Mouse (Mus musculus) inflammation-experienced regulatory T-cells, adult 6 months (primary cell): ENCODE measurements around the gene Anxa9. TPM values are rescaled to one million over a fixed set of nuclear protein-coding genes. Genes with fewer than 3 reads are reported as not detected.

Experiments used
- ATAC-seq: one replicate; pipeline ENCODE4 v1.8.0; 2017
- polyA plus RNA-seq, 3 experiments: library from polyadenylated mRNA; unstranded; fragments of 100-300 nt; shearing (Covaris generic); gene quantifications; one replicate each; pipeline ENCODE4 v1.2.1; 2017

Gene Anxa9
- polyA plus RNA-seq, 3 experiments from 2014 or later, result 0.64 to 0.92 (median 0.91) TPM

DNA sequence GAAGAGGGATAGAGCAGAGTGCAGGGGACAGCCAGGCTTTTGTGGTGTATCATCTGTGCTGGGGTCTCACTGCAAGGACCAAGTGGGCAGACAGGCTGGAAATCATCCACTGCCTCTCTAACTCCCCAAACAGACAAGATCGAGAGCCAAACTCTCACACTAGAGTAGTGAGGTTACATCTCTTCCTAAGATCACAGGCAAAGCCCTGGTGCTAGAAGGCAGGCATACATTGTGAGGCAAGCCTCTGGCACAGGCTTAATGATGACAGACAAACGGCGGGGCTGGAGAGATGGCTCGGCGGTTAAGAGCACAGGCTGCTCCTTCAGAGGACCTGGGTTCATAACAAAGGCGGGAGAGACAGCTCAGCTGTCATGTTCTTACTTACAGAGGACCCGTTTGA lies 6.5 kb upstream of the Anxa9 start:
- no peak for ATAC-seq

DNA sequence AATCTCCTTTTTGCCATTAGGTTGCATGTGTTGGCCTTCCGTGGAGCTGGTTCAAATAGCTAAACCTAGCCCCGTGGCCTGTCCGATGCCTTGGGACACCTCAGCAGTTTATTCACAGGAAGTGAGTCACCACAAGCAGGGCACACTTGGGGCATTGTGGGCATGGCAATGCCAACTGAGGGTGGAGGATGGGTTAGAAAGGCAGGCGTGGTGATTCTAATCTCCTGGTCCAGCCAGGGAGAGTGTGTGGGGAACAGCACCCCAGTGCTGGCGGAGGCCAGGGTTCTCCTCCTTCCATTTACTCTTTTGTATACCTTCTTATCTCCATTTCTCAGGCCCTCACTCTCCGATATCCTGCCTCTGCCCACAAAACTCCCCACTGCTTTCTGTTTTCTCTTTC lies 5.6 kb upstream of the Anxa9 start:
- no peak for ATAC-seq

DNA sequence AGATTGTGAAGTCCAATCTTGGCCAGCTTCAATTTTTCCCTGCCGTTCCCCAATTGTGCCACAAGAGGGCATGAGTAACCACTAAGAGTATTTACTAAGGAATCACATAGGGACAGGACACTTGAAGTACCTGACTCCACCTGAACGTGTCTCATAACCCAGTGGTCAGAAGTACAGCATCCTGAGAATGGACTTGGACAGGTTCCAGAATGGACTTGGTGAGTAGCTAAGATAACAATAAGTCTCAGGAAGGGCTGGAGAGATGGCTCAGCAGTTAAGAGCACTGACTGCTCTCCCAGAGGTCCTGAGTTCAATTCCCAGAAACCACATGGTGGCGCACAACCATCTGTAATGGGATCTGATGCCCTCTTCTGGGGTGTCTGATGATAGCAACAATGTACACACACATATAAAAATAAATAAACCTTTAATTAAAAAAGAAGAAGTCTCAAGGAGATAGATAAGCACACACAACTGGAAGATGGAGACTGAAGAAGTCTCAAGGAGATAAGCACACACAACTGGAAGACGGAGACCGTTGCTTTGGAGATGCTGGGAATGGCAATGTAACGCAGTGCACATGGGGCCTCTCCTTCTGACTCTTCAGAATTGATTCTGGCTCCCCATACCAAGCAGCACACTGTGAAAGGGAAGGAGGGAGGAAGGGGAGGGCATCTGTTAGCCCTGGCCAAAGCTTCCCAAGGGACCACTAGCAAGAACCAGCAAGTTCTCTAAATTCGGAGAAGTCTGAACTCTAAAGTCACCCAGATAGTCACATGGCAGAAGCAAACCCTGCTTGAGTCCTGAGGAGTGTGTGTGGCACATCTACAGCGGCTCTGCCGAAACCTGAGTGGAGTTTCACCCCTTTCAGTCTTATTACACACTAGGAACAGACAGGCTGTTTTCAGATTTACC lies 4.2 kb upstream of the Anxa9 start:
- no peak for ATAC-seq

DNA sequence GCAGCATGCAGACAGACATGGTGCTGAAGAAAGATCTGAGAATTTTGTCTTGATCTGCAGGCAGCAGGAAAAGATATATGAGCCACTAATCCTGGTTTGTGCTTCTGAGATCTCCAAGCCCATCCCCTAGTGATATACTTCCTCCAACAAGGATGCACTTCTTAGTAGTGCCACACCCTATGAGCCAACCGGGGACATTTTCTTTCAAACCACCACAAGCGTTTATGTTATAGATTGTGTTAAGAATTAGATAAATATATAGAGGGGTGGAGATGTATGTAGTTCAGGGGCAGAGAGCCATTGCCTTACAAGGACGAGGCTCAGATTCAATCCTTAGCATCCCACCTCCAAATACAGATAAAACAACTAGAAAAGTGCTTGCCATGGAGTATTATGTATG lies 3.5 kb upstream of the Anxa9 start:
- no peak for ATAC-seq

DNA sequence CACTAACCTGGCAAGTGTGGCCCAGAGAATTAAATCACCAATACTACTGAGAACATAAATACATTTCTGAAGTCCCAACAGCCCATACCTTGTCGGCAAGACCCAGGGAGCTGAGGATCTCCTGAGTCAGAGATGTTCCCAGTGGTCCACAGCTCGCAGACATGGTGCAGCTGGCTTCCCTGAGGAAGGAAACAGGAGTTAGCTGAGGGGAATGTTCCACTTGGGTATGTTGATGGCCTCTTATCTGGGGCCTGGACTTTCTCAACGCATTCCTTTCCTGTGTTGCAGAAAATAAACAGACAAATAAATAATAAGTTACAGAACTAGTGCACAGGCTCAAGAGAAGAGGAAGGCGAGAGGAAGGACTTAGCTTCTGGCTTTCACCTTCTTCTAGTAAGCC lies 732 bp downstream of the Anxa9 start:
- no peak for ATAC-seq

DNA sequence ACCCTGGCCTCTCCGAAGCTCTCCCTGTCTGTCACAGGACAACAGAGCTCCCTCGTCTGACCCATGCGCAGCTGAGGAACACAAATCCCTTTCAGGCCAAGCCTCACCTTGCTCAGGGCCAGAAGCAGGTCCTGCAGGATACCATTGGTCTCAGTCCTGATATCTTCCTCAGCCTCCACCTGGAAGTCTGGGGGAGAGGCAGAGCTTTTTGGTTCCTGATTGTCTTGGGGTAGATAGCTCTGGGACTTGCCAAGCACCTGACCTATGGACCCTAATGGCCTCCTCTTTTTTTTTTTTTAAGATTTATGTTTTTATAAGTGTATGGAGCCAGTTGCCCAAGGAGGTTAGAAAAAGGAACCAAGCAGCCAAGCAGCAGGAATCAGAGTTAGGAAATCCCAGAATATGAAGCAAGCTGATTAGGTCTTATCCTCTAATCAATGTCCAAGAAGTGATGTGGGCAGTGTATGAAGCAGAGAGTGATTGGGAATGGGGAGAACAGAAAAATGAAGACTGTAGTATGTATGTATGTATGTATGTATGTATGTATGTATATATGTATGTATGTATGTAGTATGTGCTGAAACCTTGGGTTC lies 5.7 kb downstream of the Anxa9 start:
- no peak for ATAC-seq

DNA sequence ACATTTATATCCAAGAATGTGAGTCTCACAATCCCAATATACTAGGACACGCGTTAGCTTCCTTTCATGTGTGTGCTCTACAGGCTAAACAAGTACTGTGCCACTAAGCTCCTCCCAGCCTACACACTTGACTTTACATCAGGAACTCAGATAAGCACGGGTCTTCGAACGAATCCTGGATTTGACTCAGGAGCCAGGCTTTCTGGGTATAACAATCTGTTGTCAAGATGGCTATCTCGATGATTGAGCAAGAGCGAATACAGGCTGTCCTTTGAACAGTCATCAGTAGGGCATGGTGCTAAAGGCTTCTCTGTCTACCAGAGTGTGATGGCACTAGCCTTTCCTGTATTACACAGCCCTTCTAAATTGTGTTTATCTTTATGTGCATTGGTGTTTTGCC lies 9.0 kb downstream of the Anxa9 start:
- no peak for ATAC-seq

DNA sequence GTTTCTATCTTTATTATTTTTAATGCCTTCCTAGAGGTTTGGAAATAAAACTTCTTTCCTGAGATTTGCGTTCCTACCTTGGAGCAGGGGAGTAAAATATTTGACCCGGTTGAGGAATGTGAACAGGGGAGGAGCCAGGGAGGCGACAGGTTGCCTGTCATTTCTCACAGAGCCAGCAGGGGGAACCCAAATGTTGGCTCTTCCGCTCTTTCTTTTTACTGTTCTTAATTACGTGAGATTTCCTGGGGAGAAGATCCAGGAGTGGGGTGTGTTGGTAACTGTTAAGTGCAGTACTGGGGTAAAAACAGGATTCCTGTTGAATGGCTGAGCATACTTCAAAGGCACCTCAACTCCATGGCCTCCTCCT lies 10.9 kb downstream of the Anxa9 start:
- peak; percentile 83 for ATAC-seq

DNA sequence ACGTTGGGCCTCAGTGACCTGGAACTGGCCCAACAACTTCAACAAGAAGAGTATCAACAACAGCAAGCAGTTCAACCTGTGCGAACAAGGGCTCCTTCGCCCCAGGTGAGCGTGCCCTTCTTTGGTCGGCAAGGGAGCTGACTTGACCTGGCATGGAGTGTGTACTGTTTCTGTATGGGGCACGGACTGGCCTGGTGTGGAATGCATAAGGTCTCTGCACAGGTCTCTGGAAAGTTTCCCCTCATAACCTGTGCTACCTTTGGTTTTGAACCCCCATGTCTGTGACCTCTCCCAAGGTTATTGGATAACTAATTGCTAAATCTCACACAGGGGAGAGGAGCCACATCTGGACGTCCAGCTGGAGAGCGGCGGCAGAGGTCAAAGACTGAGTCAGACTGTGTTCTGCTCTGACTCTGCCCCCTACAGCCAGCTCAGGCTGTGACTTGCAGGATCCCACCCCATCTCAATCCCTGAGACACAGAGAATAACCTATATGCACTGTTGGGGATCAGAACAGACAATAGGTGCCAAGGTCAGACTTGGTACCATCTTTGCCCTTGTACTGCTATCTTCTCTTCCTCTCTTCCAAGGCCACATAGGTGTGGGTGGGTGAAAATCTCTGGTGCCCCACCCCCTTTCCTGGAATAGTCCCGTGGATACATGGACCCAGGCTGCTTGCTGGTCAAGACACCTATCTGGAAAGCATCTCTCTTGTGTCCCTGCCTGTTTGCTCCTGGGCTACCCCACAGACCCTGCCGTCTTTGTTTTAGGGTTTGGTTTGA lies 11.5 kb downstream of the Anxa9 start:
- ATAC-seq, result no peak

DNA sequence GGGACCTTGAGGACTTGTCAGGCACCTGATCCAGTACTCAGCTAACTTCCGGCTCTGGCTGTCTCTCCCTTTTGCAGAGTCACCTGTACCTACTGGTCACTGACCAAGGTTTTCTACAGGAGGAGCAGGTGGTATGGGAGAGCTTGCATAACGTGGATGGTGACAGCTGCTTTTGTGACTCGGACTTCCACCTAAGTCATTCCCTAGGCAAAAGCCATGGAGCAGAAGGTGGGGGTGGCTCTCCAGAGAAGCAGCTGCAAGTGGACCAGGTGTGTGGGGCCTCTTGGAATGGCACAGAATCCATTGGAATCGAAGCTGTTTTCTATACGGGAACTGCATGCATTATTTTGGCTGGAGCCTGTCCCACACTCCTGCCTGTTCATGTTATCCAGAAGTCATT lies 12.3 kb downstream of the Anxa9 start:
- no peak for ATAC-seq

DNA sequence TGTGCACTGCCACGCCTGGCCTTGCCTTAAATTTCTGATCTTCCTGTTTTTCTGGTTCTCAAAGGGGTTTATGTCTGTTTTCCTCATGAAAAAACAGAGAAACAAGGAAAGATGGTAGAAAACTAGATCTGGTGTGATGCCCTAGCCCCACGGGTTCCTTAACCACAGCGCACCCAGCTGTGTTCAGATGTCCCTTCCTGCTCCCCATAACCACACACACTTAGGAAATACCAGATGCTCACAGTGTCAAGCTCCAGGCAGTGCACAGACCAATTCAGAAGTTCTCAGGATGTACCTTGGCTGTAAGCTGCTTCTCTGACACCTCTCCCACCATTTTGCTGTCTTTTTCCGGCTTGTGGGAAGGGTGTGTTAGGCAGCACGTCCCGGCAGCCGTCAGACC lies 12.7 kb downstream of the Anxa9 start:
- no peak for ATAC-seq

DNA sequence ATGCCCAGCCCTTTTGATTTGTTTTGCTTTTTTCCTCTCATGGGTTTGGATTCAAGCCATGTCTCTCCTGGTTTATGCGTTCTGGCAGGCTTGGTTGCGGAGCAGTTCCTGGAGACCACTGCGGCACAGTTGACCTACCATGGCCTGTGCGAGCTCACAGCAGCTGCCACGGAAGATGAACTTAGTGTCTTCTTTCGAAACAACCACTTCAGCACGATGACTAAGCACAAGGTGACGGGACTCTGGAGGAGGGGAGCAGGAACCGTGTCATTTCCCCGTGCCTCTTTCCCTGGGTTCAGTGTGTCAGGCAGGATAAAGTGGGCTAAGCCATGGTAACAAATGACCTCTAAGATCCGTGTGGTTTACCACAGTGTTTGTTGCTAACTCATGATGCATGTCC lies 13.4 kb downstream of the Anxa9 start:
- ATAC-seq, result no peak

DNA sequence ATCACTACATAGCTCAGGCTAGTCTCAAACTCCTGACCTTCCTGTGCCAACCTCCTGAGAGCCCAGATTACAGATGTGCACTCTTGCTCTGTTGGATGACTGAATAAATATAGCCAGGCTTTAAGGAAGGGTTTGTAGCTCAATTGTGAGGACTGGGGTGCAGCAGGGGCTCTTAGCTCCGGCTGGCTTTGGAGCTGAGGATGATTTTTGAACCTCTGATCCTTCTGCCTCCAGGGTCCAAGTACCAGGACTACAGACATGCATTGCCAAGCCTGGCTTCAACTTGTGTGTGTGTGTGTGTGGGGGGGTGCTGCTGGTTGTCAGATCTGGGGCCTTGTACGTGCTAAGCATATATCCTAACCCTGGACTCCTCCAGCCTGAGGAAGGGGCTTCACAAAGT lies 14.1 kb downstream of the Anxa9 start:
- ATAC-seq, result no peak

DNA sequence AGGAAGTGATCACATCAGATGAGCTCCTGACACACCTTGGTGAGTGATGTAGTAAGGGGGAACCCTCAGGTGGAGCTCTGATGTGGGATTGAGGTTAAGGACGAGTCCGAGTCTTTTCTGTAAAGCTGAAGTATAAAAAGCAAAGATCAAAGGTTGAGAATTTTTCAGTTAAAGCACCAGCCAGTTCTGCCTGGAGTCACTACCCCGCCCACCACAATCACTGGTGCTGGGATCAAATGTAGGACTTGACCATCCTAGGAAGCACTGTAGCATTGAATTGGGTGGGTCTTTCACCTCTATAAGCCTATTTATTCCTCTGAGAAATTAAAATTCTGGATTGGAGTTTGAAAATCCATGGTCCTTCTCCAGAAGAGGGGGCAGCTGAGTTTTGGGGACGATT lies 15.9 kb downstream of the Anxa9 start:
- no peak for ATAC-seq

DNA sequence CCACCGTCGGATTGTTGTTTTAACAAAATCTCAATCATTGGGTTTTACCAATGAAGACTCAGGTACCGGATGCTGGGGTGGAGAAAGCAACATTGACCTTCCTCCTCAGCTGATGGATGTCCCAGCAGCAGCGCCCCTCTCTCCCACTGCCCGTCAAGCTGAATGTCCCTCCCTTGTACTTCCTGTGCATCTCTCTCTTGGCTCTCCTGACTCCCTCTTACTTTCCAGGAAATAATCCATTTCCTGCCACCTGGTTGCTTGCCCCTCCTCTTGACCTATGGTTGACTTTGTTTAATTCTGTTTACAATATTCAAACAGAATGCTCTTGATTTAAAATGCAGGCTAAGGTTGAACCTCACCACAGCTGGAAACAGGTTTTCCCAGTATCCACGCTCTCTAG lies 16.8 kb downstream of the Anxa9 start:
- ATAC-seq, result no peak

DNA sequence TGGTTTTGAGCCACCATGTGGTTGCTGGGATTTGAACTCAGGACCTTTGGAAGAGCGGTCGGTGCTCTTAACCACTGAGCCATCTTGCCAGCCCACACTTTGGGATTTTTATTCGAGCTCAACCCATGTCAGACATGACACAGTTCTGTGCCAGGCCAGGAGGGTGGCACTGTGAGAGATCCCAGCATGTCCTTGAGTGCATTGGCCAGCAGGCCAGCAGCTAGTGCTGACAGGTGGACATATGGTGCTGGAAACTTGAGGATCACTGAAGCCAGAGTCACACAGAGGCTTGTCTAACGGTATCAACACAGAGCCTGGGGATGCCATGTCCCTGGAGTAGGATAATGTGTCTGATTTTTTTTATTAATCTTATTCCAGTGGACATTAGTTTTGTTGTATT lies 17.6 kb downstream of the Anxa9 start:
- no peak for ATAC-seq

DNA sequence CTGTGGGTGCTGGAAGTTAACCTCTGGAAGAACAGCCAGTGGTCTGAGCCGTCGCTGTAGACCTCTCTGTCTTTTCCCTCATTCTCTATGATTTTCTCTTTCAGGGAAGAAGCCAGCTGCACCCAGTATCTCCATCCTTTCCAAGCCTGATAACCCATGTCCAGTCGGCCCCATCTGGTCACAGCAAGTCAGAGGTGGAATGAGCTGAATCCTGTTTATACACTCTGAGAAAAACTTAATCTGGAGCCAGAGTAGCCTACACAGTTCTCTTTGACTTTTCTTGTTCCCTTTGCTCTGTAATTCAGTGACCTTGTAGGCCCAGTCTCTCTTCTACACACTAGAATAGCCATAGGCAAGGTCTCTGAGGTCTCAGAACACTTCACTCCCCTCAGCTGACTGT lies 19.4 kb downstream of the Anxa9 start:
- no peak for ATAC-seq

DNA sequence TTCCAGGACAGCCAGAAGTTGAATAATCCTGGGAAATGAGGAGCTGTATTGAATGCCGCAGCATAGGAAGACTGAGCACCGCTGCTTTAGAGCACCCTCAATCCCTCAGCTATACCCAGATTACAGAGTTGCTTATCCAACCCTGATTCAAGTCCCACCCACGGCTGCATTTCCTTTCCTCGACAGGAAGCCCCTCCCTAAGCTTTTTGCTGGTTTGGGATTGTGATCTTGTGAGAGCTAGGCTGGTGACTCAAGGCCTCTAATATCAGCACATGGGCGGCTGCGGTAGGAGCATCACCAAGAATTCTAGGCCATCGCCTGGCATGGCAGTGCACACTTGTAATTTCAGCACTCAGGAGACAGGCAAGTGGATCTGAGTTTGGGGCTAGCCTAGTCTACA lies 20.5 kb downstream of the Anxa9 start:
- ATAC-seq, result no peak

DNA sequence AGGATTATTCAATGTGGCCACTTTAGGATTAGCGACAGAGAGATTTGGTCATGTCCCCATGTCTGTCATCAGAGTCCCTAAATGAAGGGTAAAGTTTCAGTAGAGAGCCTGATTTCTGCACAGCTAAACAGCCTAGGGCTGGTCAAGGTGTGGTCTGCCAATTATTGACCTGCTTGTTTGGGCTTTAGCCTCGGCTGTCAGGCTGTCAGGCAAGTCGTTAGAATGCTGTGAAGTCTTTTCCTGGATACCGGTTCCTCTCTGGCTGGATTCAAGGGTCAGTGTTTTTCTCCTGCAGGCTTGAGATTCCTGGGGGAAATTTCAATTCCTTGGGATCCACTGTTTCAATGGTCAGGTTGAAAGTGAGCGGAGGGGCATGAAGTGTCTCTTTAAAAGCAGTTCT lies 21.0 kb downstream of the Anxa9 start:
- no peak for ATAC-seq

DNA sequence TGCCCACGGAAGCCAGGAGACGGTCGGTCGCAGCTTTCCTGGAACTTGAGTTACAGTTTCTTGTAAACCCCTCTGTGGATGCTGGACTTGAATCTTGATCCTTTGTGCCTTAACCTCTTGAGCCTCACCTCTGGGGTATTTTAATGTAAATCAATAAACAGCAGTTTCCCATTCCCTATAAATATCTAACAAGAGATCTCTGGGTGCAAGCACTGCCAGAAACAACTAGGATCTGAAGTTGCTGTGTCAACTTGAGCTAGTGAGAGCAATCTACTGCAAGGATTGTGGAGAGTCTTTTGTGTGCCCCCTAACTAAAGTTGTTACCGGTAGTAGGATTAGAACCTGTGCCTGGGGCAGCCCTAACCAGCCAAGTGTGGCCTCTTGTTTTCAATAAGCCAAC lies 21.6 kb downstream of the Anxa9 start:
- no peak for ATAC-seq

DNA sequence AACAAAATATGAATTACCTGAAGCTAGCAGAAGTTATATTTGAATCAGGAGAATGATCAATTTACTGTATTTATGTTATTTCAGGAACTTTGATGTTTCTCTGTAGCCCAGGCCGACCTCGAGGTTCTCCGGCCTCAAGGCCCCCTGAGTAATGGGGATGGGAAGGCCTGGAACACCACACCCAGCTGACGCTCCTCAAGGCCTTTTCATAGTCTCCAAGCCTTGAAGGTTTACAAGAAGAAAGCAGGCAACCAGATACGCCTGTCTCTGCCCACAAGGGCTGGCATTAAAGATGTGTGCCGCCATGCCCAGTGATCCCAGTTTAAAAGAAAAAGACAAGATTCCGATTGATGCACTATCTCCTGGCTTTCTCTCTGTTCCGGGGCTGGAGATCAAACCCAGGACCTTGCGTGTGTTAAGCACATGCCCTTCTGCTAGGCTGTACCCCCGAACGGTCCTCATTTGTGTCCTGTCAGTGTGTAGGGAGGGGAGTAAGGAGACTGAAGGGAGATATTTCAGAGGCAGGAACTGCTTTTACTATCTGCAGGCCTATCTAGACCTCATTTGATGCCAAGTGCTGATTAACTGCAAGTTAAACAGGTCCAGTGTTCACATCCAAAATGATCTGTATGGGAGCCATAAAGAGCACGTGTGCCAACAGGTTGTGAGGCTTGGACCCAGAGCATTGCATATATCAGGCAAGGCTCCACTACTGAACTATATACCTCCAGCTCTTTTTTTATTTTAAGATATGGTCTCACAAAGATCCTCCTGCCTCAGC lies 22.3 kb downstream of the Anxa9 start:
- no peak for ATAC-seq

DNA sequence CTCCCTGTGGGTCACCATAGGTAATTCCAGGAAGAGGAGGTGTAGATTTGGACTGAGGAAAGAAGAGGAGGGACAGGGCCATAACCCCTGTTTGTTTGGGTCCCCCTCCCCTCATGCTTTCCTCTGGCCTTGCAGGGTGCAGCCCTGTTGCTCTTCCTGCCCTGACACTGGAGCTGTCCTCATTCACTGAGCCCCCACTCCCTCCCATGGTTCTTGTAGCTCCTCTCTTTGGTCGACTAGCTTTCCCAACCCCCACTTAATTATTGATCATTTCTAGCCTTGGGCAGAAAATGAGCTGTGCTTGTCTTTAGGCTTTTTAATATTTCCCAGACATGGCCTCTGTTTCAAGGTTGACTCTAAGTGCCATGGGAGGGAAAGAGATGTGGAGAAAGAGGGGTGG lies 22.9 kb downstream of the Anxa9 start:
- no peak for ATAC-seq

DNA sequence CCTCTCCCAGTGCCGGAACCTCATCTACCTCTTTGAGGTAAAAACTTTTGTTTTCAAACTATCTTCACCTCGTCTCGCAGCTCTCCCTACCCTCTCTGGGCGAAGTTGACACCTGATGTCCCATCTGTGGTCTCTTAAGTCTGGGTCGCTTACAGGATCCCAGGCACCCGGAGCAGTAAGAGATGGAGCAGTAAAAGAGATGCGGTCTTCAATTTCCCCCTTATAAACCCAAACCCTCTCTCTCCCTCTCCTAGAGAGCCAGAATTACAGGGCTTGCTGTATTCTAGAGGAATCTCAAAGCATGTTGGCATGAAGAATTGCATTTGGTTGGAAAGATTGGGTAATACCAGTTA lies 23.4 kb downstream of the Anxa9 start:
- ATAC-seq, result no peak
